Mouse (Mus musculus) layer of hippocampus, postnatal 36 days (tissue): ENCODE results near the gene Gm5129. TPM values are rescaled to one million over a fixed set of nuclear protein-coding genes. Genes with fewer than 3 reads are reported as not detected.
A peak's percentile ranks its signal among the peaks of the same experiment; 100 is the strongest.
"Not testable (repeated sequence)": the region's sequence is repeated elsewhere in the genome, so short reads cannot be mapped to it uniquely, and the experiment has no call there.

Experiments
- DNase-seq, 2 experiments: peaks; one replicate each; pipeline ENCODE4 v3.0.0; 2022
- total RNA-seq, 2 experiments: library from RNA; stranded (reverse); gene quantifications; 2 replicates each; pipeline ENCODE4 v1.2.3; 2021

The Gm5129 gene
- total RNA-seq: 1 to 10 TPM in 1 of 2 experiments, not detected in 1; 1.6 TPM

DNA sequence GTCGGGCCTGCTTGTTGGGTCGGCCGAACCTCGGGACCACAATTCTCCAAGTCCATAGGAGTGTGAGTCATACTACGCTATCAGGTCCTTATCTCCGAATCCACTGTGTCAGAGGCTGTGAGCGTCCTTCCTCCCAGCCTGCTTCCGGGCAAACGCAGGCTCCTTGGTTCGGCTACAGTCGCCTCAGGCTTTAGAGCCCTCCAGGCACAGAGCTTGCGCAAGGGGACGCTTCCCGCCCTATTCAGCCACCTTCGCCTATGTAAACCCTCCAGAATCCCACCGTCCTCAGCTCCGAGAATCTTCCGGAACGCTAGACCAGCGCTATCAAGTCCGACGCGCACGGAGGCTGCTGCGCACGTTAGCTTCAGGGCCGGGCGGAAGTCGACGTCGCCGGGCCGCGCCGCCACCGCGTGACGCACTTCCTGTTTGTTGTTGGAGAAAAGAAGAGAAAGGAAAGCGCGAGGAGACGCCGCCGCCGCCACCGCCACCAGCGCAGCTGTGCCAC, at the start of gene Gm5129, which contains the start of gene Dnajb6:
TSS of gene Gm5129 (minus strand) at position 380 of the 505 bp plus-strand sequence.
TSS of gene Dnajb6 (plus strand) at position 132 of the 505 bp plus-strand sequence.
- peak; percentile 98 for DNase-seq

DNA sequence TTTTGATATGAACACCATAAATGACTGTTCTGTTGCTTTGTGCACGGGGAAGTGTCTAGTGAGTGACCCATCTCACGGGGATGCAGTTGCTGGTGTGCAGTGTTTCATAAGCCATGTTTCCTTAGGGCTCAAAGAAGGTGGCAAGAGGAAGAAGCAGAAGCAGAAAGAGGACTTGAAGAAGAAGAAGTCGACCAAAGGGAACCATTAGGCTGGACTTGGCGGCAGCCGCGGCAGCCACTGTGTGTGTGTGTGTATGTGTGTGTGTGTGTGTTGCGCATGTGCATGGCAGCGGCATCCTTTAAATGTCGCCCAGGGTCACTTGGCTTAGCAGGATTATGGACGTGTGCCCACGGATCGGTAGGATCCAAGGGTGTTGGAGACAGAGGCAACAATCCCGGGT, 49.2 kb upstream of the Gm5129 start:
- not testable (repeated sequence) for DNase-seq

DNA sequence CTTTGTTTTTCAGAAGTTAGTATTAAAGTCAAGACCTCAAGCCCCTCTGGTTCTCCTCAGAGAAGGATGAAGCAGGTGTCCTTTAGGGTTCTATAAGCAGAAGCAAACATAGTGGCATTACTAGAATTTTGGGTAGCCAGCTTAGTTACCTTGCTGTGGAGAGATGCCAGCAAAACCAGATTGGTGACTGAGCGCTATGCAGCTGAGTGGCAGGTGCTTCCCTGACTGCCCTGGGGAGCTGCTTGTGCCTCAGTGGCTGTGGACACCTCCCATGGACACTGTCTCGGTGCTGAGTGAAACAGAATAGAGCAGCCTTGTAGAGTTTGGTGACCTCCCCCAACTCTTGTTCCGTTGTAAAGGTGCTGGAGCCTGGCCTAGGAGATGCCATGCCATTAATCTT, 46.5 kb upstream of the Gm5129 start:
- no peak for DNase-seq

DNA sequence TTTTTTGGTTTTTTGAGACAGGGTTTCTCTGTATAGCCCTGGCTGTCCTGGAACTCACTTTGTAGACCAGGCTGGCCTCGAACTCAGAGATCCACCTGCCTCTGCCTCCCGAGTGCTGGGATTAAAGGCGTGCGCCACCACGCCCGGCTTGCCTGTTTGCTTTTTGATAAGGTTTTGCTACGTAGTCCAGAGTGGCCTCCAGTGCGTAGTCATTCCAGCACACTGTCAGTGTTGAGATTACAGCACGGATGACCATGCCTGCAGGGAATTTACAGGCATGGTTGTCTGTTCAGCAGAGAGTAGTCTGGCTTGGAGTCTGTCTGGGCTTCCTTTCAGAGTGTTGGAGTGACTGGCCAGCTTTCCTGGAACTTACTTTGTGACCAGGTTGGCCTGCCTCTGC, 44.0 kb upstream of the Gm5129 start:
- DNase-seq: not testable (repeated sequence)

DNA sequence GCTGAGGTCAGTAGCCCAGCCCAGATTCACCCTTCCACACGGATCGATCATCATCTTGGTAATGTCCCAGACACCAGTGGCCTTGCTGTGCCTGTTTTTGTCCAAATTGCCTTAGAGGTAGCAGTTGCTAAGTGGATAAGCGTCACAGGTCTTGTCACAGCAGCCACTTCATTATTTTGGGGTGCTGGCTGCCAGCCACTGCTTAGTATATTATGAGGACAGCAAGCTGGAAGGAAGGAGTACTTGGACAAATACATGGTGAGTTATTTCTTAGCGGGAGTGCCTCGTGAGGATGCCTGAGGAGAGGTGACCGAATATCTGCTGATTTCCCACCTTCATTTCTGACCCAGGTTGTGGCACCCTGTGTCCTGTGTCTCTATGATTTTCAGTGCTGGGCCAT, 42.3 kb upstream of the Gm5129 start:
- DNase-seq: no peak

DNA sequence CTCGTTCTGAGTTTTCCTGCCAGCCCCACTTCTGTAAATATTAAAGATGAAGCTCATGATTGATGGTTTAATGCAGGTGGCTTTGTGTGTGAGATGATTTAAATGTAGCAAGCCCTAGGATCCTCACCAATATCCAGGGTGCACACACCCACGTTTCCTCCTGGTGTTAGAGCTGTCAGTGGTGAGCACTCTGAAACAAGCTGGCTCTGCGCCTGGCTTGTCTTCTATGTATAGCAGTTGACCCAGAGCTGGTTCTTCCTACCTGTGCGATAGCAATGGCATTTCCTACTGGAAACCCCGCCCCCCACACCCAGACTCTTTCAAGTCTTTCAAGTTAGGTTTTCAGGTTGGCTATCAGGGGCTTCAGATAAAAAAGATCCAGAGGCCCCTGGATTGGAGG, 39.7 kb upstream of the Gm5129 start:
- DNase-seq: no peak

DNA sequence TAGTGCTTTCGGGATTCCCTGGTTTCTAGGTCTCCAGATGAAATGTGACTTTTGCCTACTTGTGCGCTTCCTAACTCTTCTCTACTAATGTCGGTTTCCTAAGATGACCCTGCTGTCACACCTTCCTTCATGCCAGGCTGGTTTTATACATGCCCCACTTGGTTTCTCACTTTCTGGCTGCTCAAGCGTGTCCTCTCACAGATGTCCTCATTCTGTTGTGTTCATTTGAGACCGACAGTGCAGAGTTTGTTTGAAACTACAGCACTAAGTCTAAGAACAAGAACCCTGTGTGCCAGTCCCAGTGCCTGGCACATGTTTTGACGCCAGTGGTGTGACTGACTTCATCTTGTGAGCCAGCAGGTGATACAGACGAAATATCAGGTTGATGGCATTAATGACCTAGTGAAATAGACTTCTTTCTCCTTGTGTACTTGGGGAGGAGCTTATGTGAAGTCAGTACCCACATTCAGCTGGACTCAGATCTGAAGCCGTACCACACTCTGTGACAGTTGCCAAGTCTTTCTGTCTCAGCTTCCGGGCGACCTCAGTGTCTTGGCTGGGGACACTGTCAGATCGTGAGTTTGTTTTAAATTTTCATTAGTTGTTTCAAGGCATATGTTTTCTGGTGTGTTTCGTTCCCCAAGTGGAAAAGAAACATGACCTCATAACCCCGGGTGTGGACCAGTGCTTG, 37.9 kb upstream of the Gm5129 start:
- DNase-seq: no peak

DNA sequence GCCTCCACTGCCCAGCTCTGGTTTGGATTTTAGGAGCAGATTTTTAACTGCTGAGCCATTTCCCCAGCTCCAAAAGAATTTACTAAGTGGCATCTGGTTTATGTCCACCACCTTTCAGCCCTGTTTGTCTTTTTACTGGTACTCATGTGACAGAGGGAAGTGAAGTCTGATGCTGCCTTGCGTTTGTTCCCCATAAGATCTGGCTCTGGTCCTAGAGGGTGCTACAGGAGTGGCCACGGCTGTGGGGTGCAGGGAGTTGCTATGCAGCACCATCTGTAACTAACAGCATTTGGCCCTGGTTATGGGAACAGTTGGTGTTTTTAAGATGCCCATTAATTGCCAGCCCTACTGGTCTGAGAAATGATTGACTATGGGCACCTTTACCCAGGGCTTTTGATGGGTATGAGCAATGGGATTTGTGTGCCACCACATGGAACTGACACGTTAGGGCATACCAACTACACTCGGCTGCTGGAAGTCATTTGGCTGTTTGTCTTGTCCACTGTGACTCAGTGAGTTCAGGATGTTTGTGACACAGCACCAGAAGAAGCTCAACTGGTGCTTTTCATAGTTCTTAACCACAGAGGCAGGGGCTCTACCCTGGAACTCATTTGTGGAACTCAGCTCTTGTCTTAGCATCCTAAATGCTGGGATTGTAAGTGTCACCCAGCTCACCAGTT, 37.1 kb upstream of the Gm5129 start:
- DNase-seq: peak; percentile 30 to 39

DNA sequence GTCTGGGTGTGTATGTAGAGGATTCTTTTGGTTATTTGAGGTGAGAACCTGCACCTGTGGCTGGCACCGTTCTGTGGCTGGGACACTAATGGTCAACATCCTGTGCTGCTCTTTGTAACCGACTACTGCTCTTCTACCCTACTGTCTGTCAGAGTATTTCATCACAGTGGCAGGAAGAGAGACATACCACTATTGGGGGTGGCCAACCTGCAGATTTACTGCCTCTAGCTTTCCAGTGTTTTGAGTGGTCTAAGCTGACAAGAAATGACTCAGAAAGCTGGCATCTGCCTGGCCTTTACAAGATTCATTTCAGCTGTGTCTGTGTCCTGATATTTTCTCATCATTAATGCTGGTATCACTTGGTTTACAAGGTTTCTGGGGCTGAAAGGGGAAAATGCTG, 36.3 kb upstream of the Gm5129 start:
- no peak for DNase-seq

DNA sequence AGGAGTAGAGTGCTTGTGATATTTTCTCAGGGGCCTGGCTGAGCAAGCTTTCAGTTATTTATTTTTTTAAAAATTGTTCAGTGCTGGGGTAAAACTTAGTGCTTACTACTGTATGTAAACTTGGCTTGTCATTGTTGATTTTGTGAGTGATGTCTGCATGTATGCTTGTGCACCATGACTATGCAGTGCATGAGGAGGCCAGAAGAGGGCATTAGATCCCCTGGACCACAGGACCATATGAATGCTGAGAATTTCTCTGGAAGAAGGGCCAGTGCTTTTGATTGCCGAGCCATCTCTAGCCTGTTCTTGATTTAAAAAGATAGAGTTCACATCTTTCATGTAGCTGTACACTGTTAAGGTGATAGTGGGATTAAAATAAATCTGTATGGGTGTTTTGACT, 35.2 kb upstream of the Gm5129 start:
- DNase-seq: no peak

DNA sequence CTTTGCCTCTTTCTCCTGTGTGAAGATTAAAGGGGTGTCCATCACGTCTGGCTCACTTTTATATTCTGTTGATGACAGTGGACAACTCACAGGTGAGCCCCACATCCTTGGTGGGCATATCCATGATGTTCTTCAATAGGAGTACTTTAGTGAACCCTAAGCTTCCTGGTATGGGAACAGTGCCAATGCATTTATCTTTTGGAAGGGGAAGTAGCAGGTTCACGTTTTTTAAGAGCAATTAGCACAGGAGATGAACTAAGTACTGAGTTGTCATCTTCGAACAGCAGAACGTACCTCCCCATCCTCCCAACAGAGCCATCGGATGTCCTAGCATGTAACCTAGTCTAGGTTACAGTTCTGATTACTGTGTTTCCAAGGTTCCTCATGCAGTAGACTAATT, 23.6 kb upstream of the Gm5129 start:
- DNase-seq: no peak

DNA sequence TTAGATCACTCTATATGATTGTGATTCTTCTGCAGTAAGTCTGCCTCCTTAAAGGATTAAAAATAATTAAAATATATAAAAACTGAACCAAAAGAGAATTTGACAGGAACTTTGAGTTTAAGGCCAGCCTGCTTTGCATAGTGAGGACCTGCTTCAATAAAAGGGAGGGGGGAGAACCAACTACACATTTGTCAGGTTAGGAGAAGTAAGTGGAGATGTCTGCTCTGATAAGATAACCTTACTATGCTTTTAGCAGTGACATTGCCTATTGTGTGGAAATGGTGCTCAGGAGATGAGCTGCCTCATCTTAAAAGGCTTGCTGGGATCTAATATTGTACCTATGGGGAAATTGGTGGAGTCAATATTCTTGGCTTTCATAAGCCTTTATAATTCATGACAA, 17.2 kb upstream of the Gm5129 start:
- DNase-seq: no peak

DNA sequence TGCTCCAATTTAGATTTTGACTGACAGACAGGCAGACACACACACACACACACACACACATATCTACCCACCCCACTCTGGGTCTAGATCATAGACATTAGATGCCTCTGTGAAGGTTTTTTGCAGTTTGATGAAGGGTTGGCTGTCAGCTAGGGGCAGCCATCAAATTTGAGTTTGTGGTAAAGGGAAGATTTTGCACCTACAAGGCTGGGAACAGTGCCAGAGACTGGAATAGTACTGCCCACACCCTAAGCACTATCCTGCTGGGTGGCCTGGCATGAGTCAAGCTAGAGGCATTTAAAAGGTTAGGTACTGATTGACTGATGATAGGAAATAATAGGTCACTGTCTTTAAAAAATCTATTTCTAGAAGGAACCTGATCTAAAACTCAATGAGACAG, 15.6 kb upstream of the Gm5129 start:
- no peak for DNase-seq

DNA sequence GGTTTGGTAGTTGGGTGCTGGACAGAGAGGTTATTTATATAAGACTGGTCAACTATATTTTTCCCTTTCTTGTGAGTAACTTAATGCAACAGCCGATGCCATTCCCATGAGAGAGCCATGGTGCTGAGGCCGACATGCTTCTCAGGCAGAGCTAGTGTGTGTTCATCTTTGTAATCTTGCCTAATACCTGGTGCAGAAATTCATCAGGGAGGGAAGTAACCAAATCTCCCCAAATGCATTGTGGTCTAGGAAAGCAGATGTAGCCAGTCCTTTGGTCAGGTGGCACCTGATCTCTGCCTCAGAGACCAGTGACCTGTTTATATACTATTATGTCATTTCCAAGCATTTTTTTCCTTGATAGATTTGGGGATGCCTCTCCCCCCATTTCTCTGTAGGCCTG, 11.9 kb upstream of the Gm5129 start:
- DNase-seq: no peak

DNA sequence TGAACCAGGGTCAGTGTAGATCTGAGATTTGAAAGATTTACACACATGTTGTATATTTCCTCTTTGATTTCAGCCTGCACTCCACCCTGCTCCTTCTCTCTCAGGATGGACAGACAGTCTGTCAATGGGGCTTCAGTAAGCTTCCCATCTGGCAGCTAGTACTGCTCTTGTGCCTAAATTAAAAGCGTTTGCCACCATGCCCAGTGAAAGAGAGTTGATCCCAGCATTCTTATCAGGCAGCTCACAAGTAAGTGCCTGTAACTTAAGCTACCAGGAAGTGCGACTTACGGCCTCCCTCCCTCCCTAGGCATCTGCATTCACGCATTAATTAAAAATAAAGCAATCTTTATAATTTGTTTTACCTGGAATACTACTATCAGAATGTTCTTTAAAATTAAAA, 5.4 kb upstream of the Gm5129 start:
- DNase-seq: no peak

DNA sequence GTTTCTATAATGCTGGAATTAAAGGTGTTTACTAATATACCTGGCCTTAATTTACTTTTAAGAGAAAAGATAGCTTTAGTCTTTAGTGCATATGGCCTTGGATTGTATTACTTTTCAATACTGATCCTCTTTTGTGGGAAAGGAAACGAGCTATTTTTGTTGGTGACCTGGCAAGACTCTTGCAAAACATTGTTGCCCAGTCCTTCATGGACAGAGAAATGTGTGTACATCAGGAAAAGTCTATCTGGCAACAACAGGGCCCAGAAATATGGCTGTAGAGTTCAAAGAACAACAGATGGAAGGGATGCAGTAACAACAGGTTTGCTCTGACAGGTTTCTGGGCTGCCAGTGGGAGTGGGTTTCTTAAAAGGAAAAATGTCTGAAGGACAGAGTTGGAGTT, 4.9 kb upstream of the Gm5129 start:
- no peak for DNase-seq

DNA sequence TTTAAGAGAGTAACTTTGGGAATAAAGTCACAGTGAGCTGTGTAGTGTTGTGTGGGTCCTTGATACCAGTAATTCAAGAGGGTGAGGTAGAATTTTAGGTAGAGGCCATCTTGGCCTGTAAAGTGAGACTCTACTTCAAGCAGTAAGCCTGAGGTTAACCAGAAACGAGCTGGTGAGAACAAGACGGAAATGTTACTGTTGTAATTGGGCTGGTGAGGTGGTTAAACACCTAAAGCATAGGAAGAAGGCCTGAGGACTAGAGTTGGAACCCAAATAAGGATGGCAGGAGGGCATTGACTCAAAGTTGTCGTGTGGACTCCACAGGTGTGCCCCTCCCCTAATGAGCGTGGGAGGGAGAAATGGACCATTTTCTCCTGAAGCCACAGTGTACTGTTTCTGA, 2.3 kb upstream of the Gm5129 start:
- no peak for DNase-seq

DNA sequence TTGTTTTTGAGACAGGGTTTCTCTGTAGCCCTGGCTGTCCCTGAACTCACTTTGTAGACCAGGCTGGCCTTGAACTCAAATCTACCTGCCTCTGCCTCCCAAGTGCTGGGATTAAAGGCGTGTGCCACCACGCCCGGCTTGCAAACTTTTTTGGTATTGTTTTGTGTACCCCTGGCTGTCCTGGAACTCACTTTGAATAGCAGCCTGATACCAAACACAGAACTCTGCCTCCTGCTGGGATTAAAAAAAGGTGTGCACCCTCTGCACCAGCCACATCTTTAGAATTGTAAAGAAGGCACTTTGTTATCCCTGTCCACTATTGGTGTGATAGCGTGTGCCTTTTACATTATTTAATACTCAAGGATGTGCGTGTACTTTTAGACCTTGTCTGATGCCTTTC, 1.7 kb upstream of the Gm5129 start:
- no peak for DNase-seq

DNA sequence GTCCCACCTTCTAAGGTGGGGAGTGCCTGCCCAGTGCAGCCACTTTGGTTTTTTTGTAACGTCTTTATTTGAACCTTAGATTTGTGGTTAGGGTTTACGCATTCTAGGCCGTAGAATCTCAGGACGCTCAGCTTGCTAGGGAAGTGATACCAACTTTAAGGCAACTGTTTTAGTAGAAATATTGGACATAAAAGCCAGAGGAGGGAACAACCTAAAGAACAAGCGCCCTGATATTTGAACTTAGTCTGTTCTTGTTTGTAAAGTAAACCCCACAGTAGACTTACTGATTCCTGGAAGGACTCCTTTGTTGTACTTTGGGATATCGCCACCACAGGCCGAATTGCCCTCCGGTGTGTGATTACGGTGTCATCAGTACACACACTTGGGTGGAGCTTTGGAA, 1.2 kb upstream of the Gm5129 start:
- DNase-seq: no peak

DNA sequence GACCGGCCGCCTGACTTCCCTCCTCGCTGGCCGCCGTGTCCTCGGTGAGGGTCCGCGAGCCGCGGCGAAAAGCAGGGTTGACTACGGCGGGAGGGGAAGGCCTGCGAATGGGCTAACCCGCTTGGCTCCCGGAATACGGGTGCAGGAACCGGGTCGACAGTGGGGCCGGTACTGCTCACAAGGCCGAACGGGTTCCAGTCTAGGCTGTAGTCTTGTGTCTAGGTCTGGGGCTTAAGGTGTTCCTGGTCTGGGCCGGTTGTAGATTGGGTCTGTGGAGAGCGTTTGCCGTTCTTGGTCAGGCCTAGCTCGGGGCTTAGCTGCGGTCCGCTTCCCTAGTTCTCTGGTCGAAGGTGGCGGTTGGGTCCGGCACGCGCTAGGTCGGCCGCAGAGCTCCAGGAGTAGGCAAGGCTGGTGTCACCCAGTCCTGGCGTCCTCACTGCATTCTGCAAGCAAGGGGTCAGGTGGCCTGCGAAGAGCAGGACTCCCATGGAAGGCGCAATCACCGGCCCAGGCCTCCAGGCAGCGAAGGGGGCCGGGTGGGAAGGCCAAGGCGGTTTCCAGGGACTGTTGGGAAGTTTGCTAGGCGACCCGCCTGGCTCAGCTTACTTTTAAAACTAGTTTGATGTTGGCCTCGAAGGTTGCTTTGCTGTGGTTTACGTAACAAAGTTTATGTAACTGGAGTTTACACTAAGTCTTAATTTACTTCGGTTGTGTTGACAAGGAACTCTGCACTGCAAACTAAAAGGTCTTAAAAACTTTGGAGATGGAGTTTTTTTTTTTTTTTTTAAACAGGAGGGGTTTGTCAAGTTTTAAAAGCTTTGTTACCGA, 551 bp upstream of the Gm5129 start:
- no peak for DNase-seq

DNA sequence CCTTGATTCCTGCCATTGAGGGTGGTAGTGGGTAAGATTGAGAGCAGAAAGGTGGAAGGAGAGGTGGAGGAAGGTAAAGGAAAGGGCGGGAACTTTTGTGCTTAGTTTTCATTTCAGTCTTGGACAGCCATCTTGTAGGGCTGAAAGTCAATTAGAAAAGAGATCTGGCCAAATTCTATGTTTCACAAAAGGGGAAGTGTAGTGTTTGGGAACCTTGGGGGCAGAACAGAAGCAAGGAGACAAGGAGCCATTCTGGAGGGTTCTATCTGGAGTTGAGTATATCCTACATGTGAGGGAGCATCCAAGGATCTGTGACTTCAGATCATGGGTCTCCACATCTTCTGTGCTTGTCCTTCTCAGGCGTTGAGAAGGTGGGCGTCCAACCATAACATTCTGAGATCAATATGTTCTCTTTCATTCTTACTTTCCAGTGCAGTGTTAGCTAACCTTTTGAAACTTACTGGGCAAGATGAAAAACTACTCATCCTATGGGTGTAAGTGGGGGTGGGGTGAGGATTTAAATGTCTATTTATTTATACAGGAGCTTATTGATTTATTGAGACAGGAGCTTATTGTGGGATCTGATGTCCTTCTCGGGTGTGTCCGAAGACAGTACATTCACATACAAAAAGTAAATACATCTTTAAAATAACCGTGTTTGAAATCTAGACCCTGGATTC, 765 bp downstream of the Gm5129 start:
- no peak for DNase-seq

DNA sequence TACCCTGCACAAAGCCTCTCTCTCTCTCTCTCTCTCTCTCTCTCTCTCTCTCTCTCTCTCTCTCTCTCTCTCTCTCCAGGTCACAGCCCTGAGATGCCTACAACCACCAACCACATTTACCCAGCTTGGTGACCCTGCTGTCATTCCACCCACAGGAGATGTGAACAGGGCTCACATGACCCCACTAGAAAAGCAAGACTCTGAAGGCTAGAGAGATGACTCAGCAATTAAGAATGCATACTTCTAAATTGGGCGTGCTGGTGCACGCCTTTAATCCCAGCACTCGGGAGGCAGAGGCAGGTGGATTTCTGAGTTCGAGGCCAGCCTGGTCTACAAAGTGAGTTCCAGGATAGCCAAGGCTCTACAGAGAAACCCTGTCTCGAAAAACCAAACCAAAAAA, 9.7 kb downstream of the Gm5129 start:
- not testable (repeated sequence) for DNase-seq

DNA sequence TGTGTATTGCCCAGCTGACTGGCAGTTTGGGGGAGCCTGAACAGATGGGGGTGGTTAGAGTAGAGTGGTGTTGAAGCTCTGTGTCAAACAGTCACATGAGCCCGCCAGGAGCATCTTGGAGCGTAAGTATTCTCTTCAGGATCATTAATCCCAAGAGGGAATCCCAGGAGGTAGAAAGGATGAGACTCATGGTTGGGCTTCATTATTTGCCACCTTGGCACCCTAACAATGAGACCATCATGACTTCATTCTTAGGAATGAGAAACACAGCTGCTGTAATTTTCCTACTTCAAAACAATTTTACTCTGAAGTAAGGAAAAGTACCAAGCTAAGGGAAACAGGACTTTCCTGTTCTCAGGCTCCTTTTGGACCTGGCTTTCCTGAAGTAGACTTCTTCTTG, 10.4 kb downstream of the Gm5129 start:
- DNase-seq: no peak
